Mouse (Mus musculus) hindlimb bud, embryonic 11.5 days (tissue): ENCODE measurements around the gene Cysrt1.

ENCODE experiments used
- DNase-seq: peaks from one replicate; pipeline ENCODE4 v3.0.0-alpha.2; 2012; ENCODE audit warnings: low read depth, low spot score; ENCODE audit errors: extremely low spot score

Gene Cysrt1

GRCm38 (mm10) chr2:25213266-25213865, 28.9 kb downstream of the Cysrt1 start:
- DNase-seq = no peak

DNA sequence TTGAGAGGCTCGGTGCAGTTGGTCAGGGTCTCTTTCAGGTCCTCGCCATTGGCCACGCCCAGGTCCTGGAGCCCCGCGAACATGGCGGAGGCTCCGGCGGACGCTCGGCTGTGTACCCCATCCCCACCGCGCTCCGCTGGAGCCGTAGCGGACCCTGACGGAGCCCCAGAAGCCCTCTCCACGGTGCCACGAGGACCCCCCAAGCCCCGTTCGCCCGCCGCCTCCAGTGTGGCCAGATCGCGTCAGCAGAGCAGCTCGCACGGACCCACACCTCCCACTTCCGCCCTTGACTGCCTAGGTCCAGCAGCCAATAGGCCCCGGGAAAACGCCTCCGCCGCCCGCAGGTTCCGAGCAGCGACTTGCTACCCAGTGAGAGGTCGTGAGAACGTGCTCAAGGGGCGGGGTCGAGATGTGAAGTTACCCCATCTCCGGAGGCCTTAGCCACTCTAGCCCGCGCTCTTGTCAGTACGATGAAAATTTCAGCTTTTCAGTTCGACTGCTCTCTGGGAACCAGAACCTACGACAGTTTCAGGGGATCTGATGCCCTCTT, 31.1 kb downstream of the Cysrt1 start, which contains the start of gene Nelfb:
Gene Nelfb (minus strand): TSS at position 369 of the 550 bp plus-strand sequence.
- DNase-seq = no peak

- DNase-seq = no peak
These were observed 31.6 kb downstream of the Cysrt1 start for GRCm38 (mm10) chr2:25210686-25211085.

DNA sequence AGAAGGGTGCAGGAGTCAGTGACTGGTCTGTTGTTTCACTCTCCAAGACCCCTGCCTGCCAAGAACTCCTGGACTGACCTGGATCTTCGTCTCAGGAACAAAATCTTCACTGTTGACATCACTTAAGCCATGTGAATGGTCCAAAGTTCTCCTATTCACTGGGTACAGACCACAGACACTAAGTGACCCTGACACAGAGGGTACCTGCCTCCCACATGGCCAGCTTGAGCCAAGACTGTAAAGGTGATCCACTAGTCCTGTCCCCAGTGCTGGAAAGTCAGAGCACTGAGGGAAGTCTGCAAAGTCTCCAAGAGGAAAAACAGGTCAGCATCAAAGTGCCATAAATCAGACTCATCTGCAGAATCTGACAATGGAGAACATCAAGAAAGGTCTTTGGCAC, 34.7 kb downstream of the Cysrt1 start:
- no peak for DNase-seq

DNA sequence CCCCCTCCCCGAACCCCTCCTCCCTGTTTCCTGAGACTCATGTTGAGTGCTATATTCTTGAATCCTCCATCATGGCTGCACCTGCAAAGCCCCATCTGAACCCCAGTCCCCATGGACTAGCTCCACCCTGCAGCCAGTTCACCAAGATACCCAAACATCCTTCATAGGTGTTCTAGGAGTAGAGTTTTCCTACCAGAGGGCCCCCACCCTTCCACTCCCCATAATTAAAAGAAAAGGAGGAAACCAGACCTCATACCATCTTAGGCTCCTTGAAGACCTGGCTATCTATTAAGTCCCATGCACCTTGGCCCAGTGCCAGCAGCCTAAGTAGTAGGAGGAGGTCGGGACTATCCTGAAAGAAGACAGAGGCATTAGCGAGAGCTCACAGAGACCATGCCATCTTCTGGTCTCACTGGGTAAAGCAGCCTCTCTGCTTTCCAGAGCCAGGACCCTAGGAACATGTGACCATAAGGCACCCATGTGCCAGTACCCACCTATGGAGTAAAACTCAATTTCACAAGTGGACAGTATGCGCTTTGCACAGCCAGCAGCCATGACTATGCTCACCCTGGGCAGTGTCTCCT, 38.5 kb downstream of the Cysrt1 start:
- DNase-seq = no peak

DNA sequence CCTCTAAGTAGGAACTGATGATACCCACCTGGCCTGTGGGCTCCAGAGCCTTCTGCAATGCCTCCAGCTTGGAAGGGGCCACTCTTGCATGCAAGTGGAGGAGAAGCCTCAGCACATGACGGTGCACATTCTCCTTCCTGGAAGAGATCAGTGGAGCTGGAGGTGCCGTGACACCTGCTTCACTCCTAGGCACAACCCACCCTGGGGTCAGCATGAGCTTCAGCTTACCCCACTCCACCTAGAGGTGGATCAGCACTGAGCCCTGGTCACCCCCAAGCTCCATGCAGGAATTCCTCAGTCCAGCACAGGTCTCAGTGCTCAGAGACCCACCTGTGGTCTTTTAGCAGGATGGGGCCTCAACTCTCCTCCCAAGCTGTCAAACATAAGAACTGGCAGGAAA, 41.6 kb downstream of the Cysrt1 start:
- no peak for DNase-seq

GRCm38 (mm10) chr2:25197946-25198345, 44.3 kb downstream of the Cysrt1 start:
- DNase-seq = no peak

- DNase-seq = no peak
These were observed 45.1 kb downstream of the Cysrt1 start for GRCm38 (mm10) chr2:25197191-25197590.

GRCm38 (mm10) chr2:25196172-25196954, 45.9 kb downstream of the Cysrt1 start, which contains the start of gene Tor4a:
TSS of gene Tor4a (minus strand) at chr2:25196886.
- no peak for DNase-seq

- DNase-seq = no peak
These were observed 46.8 kb downstream of the Cysrt1 start for GRCm38 (mm10) chr2:25195211-25196156.

DNA sequence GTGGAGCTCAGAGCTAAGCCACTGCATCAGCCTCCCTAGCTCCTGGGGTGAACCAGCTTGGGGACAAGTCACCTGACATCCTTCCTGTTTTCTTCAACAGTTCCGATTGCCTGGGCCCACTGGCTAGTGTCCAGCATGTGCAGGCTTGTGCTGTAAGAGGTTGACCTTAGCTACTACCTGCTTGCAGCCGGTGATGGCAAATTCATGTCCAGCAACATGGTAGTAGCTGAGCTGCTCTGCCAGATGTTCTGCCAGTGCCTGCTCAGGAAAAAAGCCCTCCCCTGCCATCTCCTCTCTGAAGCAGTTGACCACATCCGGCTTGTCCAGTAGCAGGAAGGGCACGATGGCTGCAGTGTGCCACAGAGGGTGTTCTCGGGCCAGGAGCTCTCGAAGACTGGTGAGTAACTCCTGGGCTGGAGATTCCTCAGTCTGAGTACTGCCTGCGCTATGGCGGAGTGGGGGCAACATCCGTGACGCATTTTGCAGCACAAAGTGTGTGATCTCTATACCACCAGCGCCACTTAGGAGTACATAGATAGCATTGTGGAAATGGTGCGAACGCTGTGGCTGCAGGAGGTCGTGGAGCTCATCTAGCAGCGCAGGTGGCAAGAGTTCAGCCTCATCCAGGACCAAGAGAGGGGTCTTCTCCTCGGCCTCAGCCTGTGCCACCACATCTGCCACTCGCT, 47.6 kb downstream of the Cysrt1 start:
- no peak for DNase-seq

DNA sequence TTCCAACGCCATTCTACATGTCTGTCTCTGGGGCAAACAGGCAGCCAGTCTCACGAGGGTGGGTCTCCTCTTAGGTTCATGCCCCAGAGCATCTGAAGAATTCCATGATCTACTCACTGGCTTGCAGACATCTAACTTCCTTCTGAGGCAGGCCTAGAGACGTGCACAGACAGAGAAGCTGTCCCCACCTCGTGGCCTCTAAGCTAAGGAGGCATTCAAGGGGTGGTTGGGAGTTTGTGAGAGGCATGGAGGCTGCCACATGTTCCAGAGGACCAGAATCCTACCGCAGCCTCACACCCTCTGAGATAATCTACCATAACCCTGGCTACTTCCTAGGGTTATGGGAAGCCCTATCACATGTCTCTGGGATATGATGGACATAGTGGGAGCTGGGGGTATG, 48.2 kb downstream of the Cysrt1 start:
- DNase-seq = no peak

DNA sequence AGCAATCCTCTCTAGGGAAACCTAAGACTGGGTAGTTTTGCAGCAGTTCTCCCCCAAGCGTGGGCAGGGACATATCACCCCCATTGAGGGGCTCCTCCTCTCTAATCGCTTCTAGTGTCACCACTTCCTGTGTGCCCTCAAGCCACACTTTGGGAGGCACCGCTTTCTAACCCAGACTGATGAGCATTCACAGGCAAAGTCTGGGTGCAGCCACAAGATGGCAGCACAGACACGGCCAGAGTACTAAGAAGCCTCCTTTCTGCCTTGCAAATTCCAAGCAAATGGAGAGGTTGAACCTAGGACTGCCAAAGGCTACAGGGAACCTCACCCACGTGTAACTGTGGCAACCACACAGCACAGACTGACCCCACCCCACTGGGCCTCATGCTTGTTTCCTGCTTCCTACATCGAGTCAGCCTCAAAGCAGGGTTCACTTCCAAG, 48.9 kb downstream of the Cysrt1 start:
- DNase-seq = peak; percentile 84
